ENCODE assay signal across 20 mouse cellular contexts in genomic region chr2:179959391-179959790, GRCm38 (mm10). TPM values are rescaled to one million over a fixed set of nuclear protein-coding genes. Genes with fewer than 3 reads are reported as not detected.
DNase-seq lines count a peak whose midpoint lies in the region; ATAC-seq and TF ChIP-seq lines count a peak whose summit lies in the region.
"Had no signal": no experiment of that assay in that cellular context is flagged by ENCODE, and none has a peak within 500 bp of the region (broad histone marks: within the 10 kb centered on the region; RNA-seq: fewer than 3 reads in every experiment).

No protein-coding gene starts in this region.

- H3K4me1 ChIP-seq in lung, embryonic 14.5 days (ENCODE audit: insufficient read depth), result 0 out of 2 replicates have a peak, but pooled peaks cover 6% of the 10 kb centered on the region
- peaks cover 66% of the 10 kb centered on the region for H3K4me1 ChIP-seq in heart, embryonic 10.5 days

- no peak for TF ChIP-seq CTCF in lung, embryonic 14.5 days (IDR thresholded peaks at IDR 0.05; ENCODE audit: low read depth)

- no peak overlapping the region for H3K9ac ChIP-seq in lung, embryonic 14.5 days
- H3K9ac ChIP-seq: embryonic facial prominence, embryonic 13.5 days; hindbrain, embryonic 14.5 days; lung, embryonic 15.5 days; neural tube, embryonic 15.5 days; stomach, embryonic 15.5 days had no signal

- no peak overlapping the region for H3K27ac ChIP-seq in lung, embryonic 14.5 days (ENCODE audit: low read depth)
- H3K27ac ChIP-seq in heart, embryonic 10.5 days, result peak overlapping the region; percentile 18; the same call in 1 of the 2 replicates
- H3K27ac ChIP-seq: embryonic facial prominence, embryonic 13.5 days; hindbrain, embryonic 14.5 days; lung, embryonic 15.5 days; neural tube, embryonic 15.5 days; stomach, embryonic 15.5 days had no signal

- WGBS in lung, embryonic 14.5 days, result 22% methylated on average over 3 of the region's 3 CpGs
- WGBS in heart, embryonic 10.5 days, result 8% methylated on average over 3 of the region's 3 CpGs

- H3K4me2 ChIP-seq in lung, embryonic 14.5 days, result no peak overlapping the region
- H3K4me2 ChIP-seq: embryonic facial prominence, embryonic 13.5 days; hindbrain, embryonic 14.5 days; lung, embryonic 15.5 days; neural tube, embryonic 15.5 days; stomach, embryonic 15.5 days had no signal

- H3K36me3 ChIP-seq in lung, embryonic 14.5 days (ENCODE audit: insufficient read depth), result no peaks in the 10 kb centered on the region
- no peaks in the 10 kb centered on the region for H3K36me3 ChIP-seq in heart, embryonic 10.5 days
- H3K36me3 ChIP-seq: embryonic facial prominence, embryonic 13.5 days; lung, embryonic 15.5 days; neural tube, embryonic 15.5 days; stomach, embryonic 15.5 days had no signal

- H3K4me3 ChIP-seq in lung, embryonic 14.5 days (ENCODE audit: low read depth, low read length), result no peak overlapping the region
- no peak overlapping the region for H3K4me3 ChIP-seq in heart, embryonic 10.5 days
- H3K4me3 ChIP-seq: embryonic facial prominence, embryonic 13.5 days; lung, embryonic 15.5 days; neural tube, embryonic 15.5 days; stomach, embryonic 15.5 days had no signal

- no peaks in the 10 kb centered on the region for H3K27me3 ChIP-seq in lung, embryonic 14.5 days (ENCODE audit: insufficient read depth, low read length)
- H3K27me3 ChIP-seq in heart, embryonic 10.5 days (ENCODE audit: insufficient read depth, poor library complexity, severe bottlenecking), result no peaks in the 10 kb centered on the region
- H3K27me3 ChIP-seq: embryonic facial prominence, embryonic 13.5 days; lung, embryonic 15.5 days; neural tube, embryonic 15.5 days; stomach, embryonic 15.5 days had no signal

- ATAC-seq in lung, embryonic 14.5 days (ENCODE audit: insufficient read depth), result no peak
- ATAC-seq in granulocyte monocyte progenitor cell, adult 5-6 weeks (replicated peaks; ENCODE audit: poor library complexity, severe bottlenecking), result no peak

- DNase-seq in heart, adult 11 months, result peak; percentile 94
- no peak for DNase-seq in heart, postnatal 14 days
- DNase-seq in lung, embryonic 14.5 days, result peak; percentile 12
- DNase-seq in lung, postnatal 36 days, result no peak
- no peak for DNase-seq in heart, embryonic 10.5 days (ENCODE audit: low spot score)
- peak; percentile 29 for DNase-seq in heart, postnatal 4 days
- no peak for DNase-seq in cerebellum, adult 11-12 months
- DNase-seq: adrenal gland, adult 8-10 months; gastrocnemius, postnatal 10 days; kidney, adult 2 months; kidney, postnatal 36 days; left cerebral cortex, postnatal 4 days; retina, postnatal 1 day; thymus, postnatal 14 days had no signal

- intact Hi-C loops in heart, postnatal 14 days (cut with DNase I), result no loop called here

- no peaks in the 10 kb centered on the region for H3K9me3 ChIP-seq in lung, embryonic 14.5 days (ENCODE audit: low read depth, low read length)
- H3K9me3 ChIP-seq in heart, embryonic 10.5 days, result no peaks in the 10 kb centered on the region
- H3K9me3 ChIP-seq: embryonic facial prominence, embryonic 13.5 days; lung, embryonic 15.5 days; neural tube, embryonic 15.5 days; stomach, embryonic 15.5 days had no signal

RNA-seq across cellular contexts. Expression of gene Taf4, which starts 17.1 kb away (rescaled TPM):
- 10 to 100 TPM; 15.8 to 19.0 TPM for total RNA-seq in heart, postnatal 14 days (2021)
- 4.6 and 5.5 TPM in 2 replicates for polyA plus RNA-seq in lung, embryonic 14.5 days (2014; fragmentation: Nextera tagmentation; extraction: Ambion mirVana)
- 2.2 and 3.2 TPM in 2 replicates for polyA plus RNA-seq in heart, embryonic 10.5 days (2016; fragmentation: Nextera tagmentation; extraction: Ambion mirVana)
- 10 to 100 TPM; 18.3 to 20.6 TPM for total RNA-seq in heart, postnatal 4 days (2021)
- 12.6 and 17.2 TPM in 2 replicates for total RNA-seq in granulocyte monocyte progenitor cell, adult 5-6 weeks (2014; fragmentation: Nextera tagmentation)
- 13.5 and 14.1 TPM in 2 replicates for total RNA-seq in granulocyte monocyte progenitor cell, adult 5-6 weeks (2017)

Comparison
In these comparisons a context has a peak if more than half of its experiments do, and no peak if none do; other contexts are left out.
1. DNase-seq: peak in heart, adult 11 months (single experiment), lung, embryonic 14.5 days (single experiment) and heart, postnatal 4 days (single experiment); none in heart, postnatal 14 days (0 of 2), lung, postnatal 36 days (single experiment), heart, embryonic 10.5 days (single experiment) and cerebellum, adult 11-12 months (single experiment).